Mouse (Mus musculus): ENCODE measurements around the gene Ifna1. TPM values are rescaled to one million over a fixed set of nuclear protein-coding genes. Genes with fewer than 3 reads are reported as not detected.

Ifna1 gene
- total and polyA plus RNA-seq, 2 experiments from 2014 or later: not detected

- peak; percentile 79 for DNase-seq (ENCODE audit: low spot score)
- no peak overlapping the region for H3K27ac ChIP-seq
Measured at GRCm38 (mm10) chr4:88872691-88873090, 22.8 kb downstream of the Ifna1 start.

DNA sequence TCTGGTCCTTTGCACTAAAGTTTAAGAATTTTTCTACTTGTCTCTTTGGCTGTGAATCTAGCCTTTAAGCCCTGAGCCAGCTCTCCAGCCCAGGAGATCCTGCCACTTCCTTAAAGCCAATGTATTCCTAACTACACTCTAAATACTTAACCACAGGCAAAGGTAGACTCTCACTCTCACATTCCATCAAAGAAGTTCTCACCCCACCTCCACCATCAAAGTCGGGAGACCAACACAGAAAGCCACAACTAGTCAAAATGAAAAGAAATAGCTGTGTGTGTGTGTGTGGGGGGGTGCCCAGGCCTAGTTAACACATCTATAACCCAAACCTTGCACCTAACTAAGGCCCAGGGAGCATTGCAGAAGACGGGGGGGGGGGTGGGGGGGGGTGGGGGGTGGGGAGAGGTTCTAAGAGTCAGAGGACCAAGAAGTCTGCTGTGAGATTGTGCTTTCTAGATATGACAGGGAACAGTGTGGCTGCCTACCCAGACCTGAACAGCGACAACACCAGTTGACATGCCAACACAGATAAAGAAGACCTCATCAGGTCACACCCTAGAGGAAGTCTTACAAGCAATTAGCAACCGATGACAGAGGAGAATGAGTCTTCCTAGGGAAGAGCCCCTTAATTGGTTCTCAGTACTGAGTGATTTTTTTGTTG is 25.7 kb downstream of the Ifna1 start:
- Histone ChIP-seq H3K27ac (no peak overlapping the region), H3K4me2 (ENCODE audit: low read depth, low read length) (no peak overlapping the region), H3K9me3 (ENCODE audit: low read length) (no peaks in the 10 kb centered on the region), H3K27me3 (ENCODE audit: insufficient read depth, low read length) (no peaks in the 10 kb centered on the region), H3K9ac (replicated peaks; ENCODE audit: low read length) (no peak overlapping the region), H3K4me3 (ENCODE audit: low read length) (no peak overlapping the region), H3K4me1 (ENCODE audit: insufficient read depth, low read length) (no peaks in the 10 kb centered on the region), H3K36me3 (ENCODE audit: insufficient read depth, low read length) (no peaks in the 10 kb centered on the region)
- TF ChIP-seq CTCF (IDR thresholded peaks at IDR 0.05; ENCODE audit: low read depth): no peak
- DNase-seq (ENCODE audit: low spot score) (no peak), ATAC-seq (no peak)
- 63% methylated on average over 4 of the region's 4 CpGs for WGBS

More at GRCm38 (mm10) chr4:88872691-88873090, 22.8 kb downstream of the Ifna1 start:
- no peak overlapping the region for H3K9ac ChIP-seq (replicated peaks; ENCODE audit: low read length)
- H3K9me3 ChIP-seq (ENCODE audit: low read length): no peaks in the 10 kb centered on the region
- H3K4me3 ChIP-seq (ENCODE audit: low read length): no peak overlapping the region
- no peaks in the 10 kb centered on the region for H3K36me3 ChIP-seq (ENCODE audit: insufficient read depth, low read length)
- peak; percentile 75 for TF ChIP-seq CTCF (IDR thresholded peaks at IDR 0.05; ENCODE audit: low read depth)
- no peak overlapping the region for H3K4me2 ChIP-seq (ENCODE audit: low read depth, low read length)
- H3K27me3 ChIP-seq (ENCODE audit: insufficient read depth, low read length): no peaks in the 10 kb centered on the region
- H3K4me1 ChIP-seq (ENCODE audit: insufficient read depth, low read length): no peaks in the 10 kb centered on the region
- no peak for ATAC-seq
- 0% methylated on average over 2 of the region's 2 CpGs for WGBS

GRCm38 (mm10) chr4:88876520-88876919 is 26.6 kb downstream of the Ifna1 start:
- TF ChIP-seq CTCF (IDR thresholded peaks at IDR 0.05; ENCODE audit: low read depth): no peak

DNA sequence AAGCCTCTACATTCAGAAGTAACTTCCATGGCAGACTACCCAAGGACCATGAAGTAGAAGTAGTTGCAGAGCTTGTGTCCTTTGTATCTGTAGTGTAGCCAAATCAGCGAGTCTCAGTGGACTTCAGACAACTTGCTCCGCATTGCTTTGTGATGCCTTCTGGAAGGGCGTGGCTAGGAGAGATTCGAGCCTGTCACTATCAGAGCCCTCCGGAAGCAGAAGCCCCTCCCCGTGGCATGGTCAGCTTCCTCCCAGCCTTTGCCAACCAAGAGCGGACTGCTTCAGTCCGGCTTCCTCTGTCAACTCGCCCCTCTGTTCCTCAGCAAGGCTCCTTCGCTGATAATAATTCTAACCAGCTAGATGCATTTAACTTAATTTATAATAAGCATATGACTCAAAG is 28.4 kb downstream of the Ifna1 start:
- Histone ChIP-seq H3K27me3 (ENCODE audit: insufficient read depth, low read length) (no peaks in the 10 kb centered on the region), H3K9ac (replicated peaks; ENCODE audit: low read length) (no peak overlapping the region), H3K4me2 (ENCODE audit: low read depth, low read length) (no peak overlapping the region), H3K9me3 (ENCODE audit: low read length) (no peaks in the 10 kb centered on the region), H3K36me3 (ENCODE audit: insufficient read depth, low read length) (no peaks in the 10 kb centered on the region), H3K4me1 (ENCODE audit: insufficient read depth, low read length) (no peaks in the 10 kb centered on the region), H3K27ac (no peak overlapping the region), H3K4me3 (ENCODE audit: low read length) (no peak overlapping the region)
- TF ChIP-seq CTCF (IDR thresholded peaks at IDR 0.05; ENCODE audit: low read depth): no peak
- DNase-seq (ENCODE audit: low spot score) (no peak), ATAC-seq (no peak)
- WGBS: 44% methylated on average over 10 of the region's 10 CpGs

More at GRCm38 (mm10) chr4:88876520-88876919, 26.6 kb downstream of the Ifna1 start:
- Histone ChIP-seq H3K27ac (no peak overlapping the region), H3K27me3 (ENCODE audit: insufficient read depth, low read length) (no peaks in the 10 kb centered on the region), H3K4me1 (ENCODE audit: insufficient read depth, low read length) (no peaks in the 10 kb centered on the region), H3K9ac (replicated peaks; ENCODE audit: low read length) (no peak overlapping the region), H3K4me3 (ENCODE audit: low read length) (no peak overlapping the region), H3K9me3 (ENCODE audit: low read length) (no peaks in the 10 kb centered on the region), H3K4me2 (ENCODE audit: low read depth, low read length) (no peak overlapping the region), H3K36me3 (ENCODE audit: insufficient read depth, low read length) (no peaks in the 10 kb centered on the region)
- ATAC-seq (no peak), DNase-seq (ENCODE audit: low spot score) (no peak)
- WGBS: 86% methylated on average over 4 of the region's 4 CpGs

DNA sequence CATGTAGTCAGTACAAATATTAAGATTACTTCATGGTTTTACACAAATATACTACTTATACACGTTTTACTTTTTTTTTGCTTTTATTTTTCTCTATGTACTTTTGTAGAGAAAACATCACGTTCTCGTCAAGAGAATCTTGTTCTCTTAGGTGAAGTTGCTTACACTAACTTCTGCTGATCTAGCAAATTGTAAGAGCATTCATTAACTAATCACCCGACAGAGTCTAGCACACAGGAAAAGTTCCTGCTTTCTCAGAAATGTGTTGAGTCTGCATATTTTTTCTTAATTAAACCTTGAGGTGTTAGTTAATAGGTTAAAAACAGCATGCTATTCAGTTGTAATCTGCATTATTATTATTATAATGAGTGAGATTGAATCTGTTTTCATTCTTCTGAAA is 28.9 kb downstream of the Ifna1 start:
- Histone ChIP-seq H3K9me3 (ENCODE audit: low read length) (no peaks in the 10 kb centered on the region), H3K27ac (no peak overlapping the region), H3K4me1 (ENCODE audit: insufficient read depth, low read length) (no peaks in the 10 kb centered on the region), H3K4me2 (ENCODE audit: low read depth, low read length) (no peak overlapping the region), H3K9ac (replicated peaks; ENCODE audit: low read length) (no peak overlapping the region), H3K4me3 (ENCODE audit: low read length) (no peak overlapping the region), H3K36me3 (ENCODE audit: insufficient read depth, low read length) (no peaks in the 10 kb centered on the region), H3K27me3 (ENCODE audit: insufficient read depth, low read length) (no peaks in the 10 kb centered on the region)
- ATAC-seq: no peak
- DNase-seq (ENCODE audit: low spot score): no peak
- no peak for TF ChIP-seq CTCF (IDR thresholded peaks at IDR 0.05; ENCODE audit: low read depth)
- 75% methylated on average over 4 of the region's 4 CpGs for WGBS

- no peak for TF ChIP-seq CTCF (IDR thresholded peaks at IDR 0.05; ENCODE audit: low read depth)
- no peak within 1 kb of the TSS for H3K9ac ChIP-seq (replicated peaks; ENCODE audit: low read length)
- no peaks in the 10 kb centered on the region for H3K9me3 ChIP-seq (ENCODE audit: low read length)
- WGBS: 88% methylated on average over 8 of the region's 8 CpGs
- H3K4me1 ChIP-seq (ENCODE audit: insufficient read depth, low read length): no peaks in the 10 kb centered on the region
- no peaks in the 10 kb centered on the region for H3K27me3 ChIP-seq (ENCODE audit: insufficient read depth, low read length)
- no peak within 1 kb of the TSS for H3K27ac ChIP-seq
- H3K4me2 ChIP-seq (ENCODE audit: low read depth, low read length): no peak within 1 kb of the TSS
- no peaks in the 10 kb centered on the region for H3K36me3 ChIP-seq (ENCODE audit: insufficient read depth, low read length)
- ATAC-seq: no peak
- no peak for DNase-seq (ENCODE audit: low spot score)
- H3K4me3 ChIP-seq (ENCODE audit: low read length): no peak within 1 kb of the TSS
Measured at GRCm38 (mm10) chr4:88880101-88880500, 30.2 kb downstream of the Ifna1 start, which contains the start of gene Ifne. Gene Ifne (minus strand): TSS chr4:88880201.

- H3K4me1 ChIP-seq (ENCODE audit: insufficient read depth, low read length): no peaks in the 10 kb centered on the region
- DNase-seq (ENCODE audit: low spot score) (no peak), ATAC-seq (no peak)
- no peaks in the 10 kb centered on the region for H3K9me3 ChIP-seq (ENCODE audit: low read length)
- no peak overlapping the region for H3K4me3 ChIP-seq (ENCODE audit: low read length)
- TF ChIP-seq CTCF (IDR thresholded peaks at IDR 0.05; ENCODE audit: low read depth): no peak
- H3K27me3 ChIP-seq (ENCODE audit: insufficient read depth, low read length): no peaks in the 10 kb centered on the region
- no peak overlapping the region for H3K27ac ChIP-seq
- no peaks in the 10 kb centered on the region for H3K36me3 ChIP-seq (ENCODE audit: insufficient read depth, low read length)
- no peak overlapping the region for H3K9ac ChIP-seq (replicated peaks; ENCODE audit: low read length)
- no peak overlapping the region for H3K4me2 ChIP-seq (ENCODE audit: low read depth, low read length)
Measured at GRCm38 (mm10) chr4:88888236-88888635, 38.3 kb downstream of the Ifna1 start.
